Mouse (Mus musculus): Measurements from ENCODE around the gene Gm44511. TPM values are rescaled to one million over a fixed set of nuclear protein-coding genes. Genes with fewer than 3 reads are reported as not detected.
A peak's percentile ranks its signal among the peaks of the same experiment; 100 is the strongest.

Gm44511 gene
- total RNA-seq (2014; rRNA removed) (not detected in 2 replicates), polyA plus RNA-seq (2015; fragmentation: Nextera tagmentation; extraction: Ambion mirVana) (not detected in 2 replicates)

DNA sequence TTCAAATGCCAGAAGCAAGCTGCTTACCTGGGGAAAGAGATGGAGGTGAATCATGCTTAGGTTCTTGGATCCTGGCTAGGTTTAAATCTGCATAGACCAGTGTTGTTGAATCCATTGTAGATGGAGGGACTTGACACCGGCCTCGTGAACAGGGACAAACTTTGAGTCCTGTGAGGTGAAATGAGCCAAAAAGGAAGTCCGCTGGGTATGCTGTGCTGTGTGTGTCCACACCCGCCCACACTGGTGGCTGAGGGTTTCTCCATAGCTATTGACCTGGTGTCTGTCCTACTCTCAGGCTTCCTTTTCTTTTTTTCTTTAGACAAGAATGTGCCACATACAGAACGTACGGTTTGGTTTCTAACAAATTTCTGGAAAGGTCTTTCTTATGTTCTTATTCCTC lies at the start of gene Gm44511, which contains the start of gene Klrb1b:
Gene Gm44511 (minus strand): TSS at position 184 of the 400 bp plus-strand sequence.
Gene Klrb1b (minus strand): TSS at position 200 of the 400 bp plus-strand sequence.
- Histone ChIP-seq H3K9ac (replicated peaks; ENCODE audit: low read length) (no peak within 1 kb of the TSS), H3K4me2 (ENCODE audit: low read depth, low read length) (no peak within 1 kb of the TSS), H3K27ac (no peak within 1 kb of the TSS), H3K36me3 (ENCODE audit: insufficient read depth, low read length) (no peaks in the 10 kb centered on the region), H3K9me3 (ENCODE audit: low read length) (no peaks in the 10 kb centered on the region), H3K27me3 (ENCODE audit: insufficient read depth, low read length) (no peaks in the 10 kb centered on the region), H3K4me1 (ENCODE audit: insufficient read depth, low read length) (no peaks in the 10 kb centered on the region), H3K4me3 (ENCODE audit: low read length) (no peak within 1 kb of the TSS)
- TF ChIP-seq CTCF (IDR thresholded peaks at IDR 0.05; ENCODE audit: low read depth) = no peak
- 84% methylated on average over 6 of the region's 6 CpGs for WGBS
- no peak for DNase-seq (ENCODE audit: low spot score)
- ATAC-seq = no peak

DNA sequence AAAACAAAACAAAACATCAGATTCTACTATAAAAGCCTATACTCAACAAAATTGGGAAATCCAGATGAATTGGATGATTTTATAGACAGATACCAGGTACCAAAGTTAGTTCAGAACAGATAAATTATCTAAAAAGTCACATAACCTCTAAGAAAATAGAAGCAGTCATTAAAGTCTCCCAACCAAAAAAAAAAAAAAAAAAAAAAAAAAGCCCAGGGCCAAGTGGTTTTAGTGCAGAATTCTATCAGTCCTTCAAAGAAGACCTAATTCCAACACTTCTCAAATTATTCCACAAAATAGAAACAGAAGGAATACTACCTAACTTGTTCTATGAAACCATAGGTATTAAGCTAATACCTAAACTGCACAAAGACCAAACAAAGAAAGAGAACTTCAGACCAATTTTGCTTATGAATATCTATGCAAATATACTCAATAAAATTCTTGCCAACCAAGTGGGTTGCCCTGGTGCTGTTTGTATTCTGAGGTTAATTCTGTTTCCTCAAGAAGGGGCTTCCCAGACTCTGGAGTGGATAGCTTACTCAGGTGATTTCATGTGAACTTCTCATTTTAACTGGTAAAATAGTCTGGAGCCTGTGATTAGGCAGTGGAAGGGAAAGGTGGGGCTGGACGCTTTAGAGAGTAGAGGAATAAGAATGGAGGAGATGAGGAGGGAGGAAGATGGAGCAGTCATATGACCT lies 45.9 kb upstream of the Gm44511 start:
- no peaks in the 10 kb centered on the region for H3K4me1 ChIP-seq (ENCODE audit: insufficient read depth, low read length)
- ATAC-seq (no peak), DNase-seq (ENCODE audit: low spot score) (no peak)
- no peak overlapping the region for H3K4me3 ChIP-seq (ENCODE audit: low read length)
- H3K9ac ChIP-seq (replicated peaks; ENCODE audit: low read length) = no peak overlapping the region
- no peaks in the 10 kb centered on the region for H3K9me3 ChIP-seq (ENCODE audit: low read length)
- no peak for TF ChIP-seq CTCF (IDR thresholded peaks at IDR 0.05; ENCODE audit: low read depth)
- no peak overlapping the region for H3K27ac ChIP-seq
- no peak overlapping the region for H3K4me2 ChIP-seq (ENCODE audit: low read depth, low read length)
- 91% methylated on average over 1 of the region's 1 CpGs for WGBS
- no peaks in the 10 kb centered on the region for H3K27me3 ChIP-seq (ENCODE audit: insufficient read depth, low read length)
- H3K36me3 ChIP-seq (ENCODE audit: insufficient read depth, low read length) = no peaks in the 10 kb centered on the region

DNA sequence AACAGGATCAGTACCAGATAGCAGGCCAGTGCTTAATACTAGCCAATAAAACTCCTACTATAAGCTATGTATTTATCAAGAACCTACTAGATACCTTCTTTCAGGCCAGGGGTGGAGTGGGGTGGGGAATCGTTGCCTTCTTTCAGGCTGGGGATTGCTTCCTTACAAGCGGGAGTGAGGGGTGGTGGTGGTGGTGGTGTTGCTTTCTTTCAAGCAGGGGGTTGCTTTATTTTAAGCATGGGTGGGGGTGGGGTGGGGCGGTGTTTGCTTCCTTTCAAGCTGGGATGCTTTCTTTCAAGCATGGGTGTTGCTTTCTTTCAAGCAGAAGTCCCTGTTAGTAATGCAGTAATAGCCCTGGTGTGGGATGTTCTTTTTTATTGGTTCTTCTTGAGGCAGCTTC lies 42.7 kb upstream of the Gm44511 start:
- TF ChIP-seq CTCF (IDR thresholded peaks at IDR 0.05; ENCODE audit: low read depth) = no peak
- Histone ChIP-seq H3K4me1 (ENCODE audit: insufficient read depth, low read length) (no peaks in the 10 kb centered on the region), H3K4me2 (ENCODE audit: low read depth, low read length) (no peak overlapping the region), H3K27ac (no peak overlapping the region), H3K9ac (replicated peaks; ENCODE audit: low read length) (no peak overlapping the region), H3K9me3 (ENCODE audit: low read length) (no peaks in the 10 kb centered on the region), H3K36me3 (ENCODE audit: insufficient read depth, low read length) (no peaks in the 10 kb centered on the region), H3K4me3 (ENCODE audit: low read length) (no peak overlapping the region), H3K27me3 (ENCODE audit: insufficient read depth, low read length) (no peaks in the 10 kb centered on the region)
- WGBS = 12% methylated on average over 3 of the region's 3 CpGs
- DNase-seq (ENCODE audit: low spot score) (no peak), ATAC-seq (no peak)

DNA sequence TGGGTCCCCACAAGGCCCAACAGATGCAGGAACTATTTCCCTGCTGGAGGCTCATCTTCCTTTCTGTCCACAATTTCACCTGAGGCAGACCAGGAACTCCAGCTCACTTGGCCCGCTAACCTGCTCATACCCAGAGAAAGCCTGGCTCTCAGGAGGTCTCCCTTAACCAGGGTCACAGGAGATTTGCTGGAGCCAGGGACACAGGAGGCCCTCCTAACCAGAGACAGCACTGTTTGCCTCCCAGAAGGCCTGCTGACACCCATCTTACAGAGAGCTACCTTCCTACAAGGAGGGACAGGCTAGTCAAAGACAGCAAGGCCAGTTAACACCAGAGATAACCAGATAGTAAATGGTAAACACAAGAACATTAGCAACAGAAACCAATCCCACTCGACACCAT lies 31.9 kb upstream of the Gm44511 start:
- Histone ChIP-seq H3K4me2 (ENCODE audit: low read depth, low read length) (no peak overlapping the region), H3K9ac (replicated peaks; ENCODE audit: low read length) (no peak overlapping the region), H3K4me3 (ENCODE audit: low read length) (no peak overlapping the region), H3K27ac (no peak overlapping the region), H3K36me3 (ENCODE audit: insufficient read depth, low read length) (no peaks in the 10 kb centered on the region), H3K9me3 (ENCODE audit: low read length) (no peaks in the 10 kb centered on the region), H3K4me1 (ENCODE audit: insufficient read depth, low read length) (no peaks in the 10 kb centered on the region), H3K27me3 (ENCODE audit: insufficient read depth, low read length) (no peaks in the 10 kb centered on the region)
- TF ChIP-seq CTCF (IDR thresholded peaks at IDR 0.05; ENCODE audit: low read depth) = no peak
- ATAC-seq (no peak), DNase-seq (ENCODE audit: low spot score) (no peak)
- 92% methylated on average over 2 of the region's 2 CpGs for WGBS

DNA sequence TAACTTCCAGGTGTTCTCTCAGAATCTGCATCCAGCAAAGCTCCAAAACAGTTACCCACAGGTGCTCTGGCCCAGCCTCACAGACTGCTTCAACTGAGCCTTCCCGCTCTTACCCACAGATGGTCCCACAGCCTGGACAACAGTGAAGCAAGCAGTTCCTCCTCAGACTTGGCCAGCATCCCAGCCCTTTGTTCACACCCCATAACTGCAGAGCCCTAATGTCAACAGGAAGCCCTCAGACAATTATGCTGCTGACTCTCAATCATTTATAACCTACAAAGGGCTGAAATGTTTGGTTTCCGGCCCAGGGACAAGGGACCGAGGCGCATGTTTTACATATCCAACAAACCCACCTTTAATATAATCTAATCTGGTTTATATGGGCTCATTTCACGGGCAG lies 30.1 kb upstream of the Gm44511 start:
- H3K36me3 ChIP-seq (ENCODE audit: insufficient read depth, low read length) = no peaks in the 10 kb centered on the region
- H3K9me3 ChIP-seq (ENCODE audit: low read length) = no peaks in the 10 kb centered on the region
- ATAC-seq (peak; percentile 82), DNase-seq (ENCODE audit: low spot score) (peak; percentile 67)
- 40% methylated on average over 5 of the region's 5 CpGs for WGBS
- H3K9ac ChIP-seq (replicated peaks; ENCODE audit: low read length) = no peak overlapping the region
- H3K27ac ChIP-seq = no peak overlapping the region
- H3K27me3 ChIP-seq (ENCODE audit: insufficient read depth, low read length) = no peaks in the 10 kb centered on the region
- no peaks in the 10 kb centered on the region for H3K4me1 ChIP-seq (ENCODE audit: insufficient read depth, low read length)
- no peak for TF ChIP-seq CTCF (IDR thresholded peaks at IDR 0.05; ENCODE audit: low read depth)
- H3K4me2 ChIP-seq (ENCODE audit: low read depth, low read length) = no peak overlapping the region
- H3K4me3 ChIP-seq (ENCODE audit: low read length) = no peak overlapping the region

DNA sequence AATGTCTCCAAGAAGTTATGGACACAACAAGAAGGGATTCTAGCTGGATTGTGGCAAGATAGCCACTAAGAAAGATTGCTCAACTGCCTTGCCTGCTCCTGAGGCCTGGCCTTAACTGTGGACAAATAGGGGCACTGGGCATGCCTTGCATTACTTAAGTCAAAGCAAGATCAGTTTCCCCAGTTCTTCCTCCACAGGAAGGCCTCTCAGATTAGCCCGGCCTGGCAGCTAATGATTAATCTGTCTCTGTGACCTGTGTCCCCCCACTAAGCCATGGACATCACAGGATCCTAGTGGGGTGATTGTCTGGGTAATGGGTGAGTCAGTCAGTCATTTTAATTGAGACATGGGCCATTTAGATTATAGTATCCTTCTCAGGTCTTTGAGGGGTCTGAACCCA lies 29.4 kb upstream of the Gm44511 start:
- no peaks in the 10 kb centered on the region for H3K36me3 ChIP-seq (ENCODE audit: insufficient read depth, low read length)
- no peak overlapping the region for H3K9ac ChIP-seq (replicated peaks; ENCODE audit: low read length)
- DNase-seq (ENCODE audit: low spot score) = no peak
- no peaks in the 10 kb centered on the region for H3K9me3 ChIP-seq (ENCODE audit: low read length)
- no peak for ATAC-seq
- H3K27me3 ChIP-seq (ENCODE audit: insufficient read depth, low read length) = no peaks in the 10 kb centered on the region
- no peak overlapping the region for H3K4me2 ChIP-seq (ENCODE audit: low read depth, low read length)
- 76% methylated on average over 1 of the region's 1 CpGs for WGBS
- TF ChIP-seq CTCF (IDR thresholded peaks at IDR 0.05; ENCODE audit: low read depth) = no peak
- H3K4me3 ChIP-seq (ENCODE audit: low read length) = no peak overlapping the region
- no peak overlapping the region for H3K27ac ChIP-seq
- no peaks in the 10 kb centered on the region for H3K4me1 ChIP-seq (ENCODE audit: insufficient read depth, low read length)

DNA sequence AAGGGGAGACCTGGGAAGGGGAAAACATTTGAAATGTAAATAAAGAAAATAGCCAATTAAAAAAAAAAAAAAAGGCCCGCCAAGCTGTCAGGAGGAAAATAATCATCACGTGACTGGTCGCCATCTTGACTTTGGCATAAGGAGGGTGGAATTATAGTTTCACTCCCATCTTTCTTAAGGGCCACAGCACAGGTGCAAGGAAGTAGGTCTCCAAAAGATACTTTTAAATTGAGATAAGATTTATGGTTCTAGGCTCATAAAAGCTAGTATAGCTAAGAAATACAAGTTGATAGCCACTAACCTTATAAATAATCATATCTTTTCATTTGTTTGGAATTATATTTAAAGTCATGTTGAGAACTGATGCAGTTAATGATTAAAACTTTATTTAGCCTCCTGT lies 28.8 kb upstream of the Gm44511 start:
- no peak overlapping the region for H3K4me2 ChIP-seq (ENCODE audit: low read depth, low read length)
- H3K4me1 ChIP-seq (ENCODE audit: insufficient read depth, low read length) = no peaks in the 10 kb centered on the region
- WGBS = 98% methylated on average over 3 of the region's 3 CpGs
- H3K36me3 ChIP-seq (ENCODE audit: insufficient read depth, low read length) = no peaks in the 10 kb centered on the region
- no peaks in the 10 kb centered on the region for H3K27me3 ChIP-seq (ENCODE audit: insufficient read depth, low read length)
- DNase-seq (ENCODE audit: low spot score) (no peak), ATAC-seq (no peak)
- no peak overlapping the region for H3K27ac ChIP-seq
- H3K9ac ChIP-seq (replicated peaks; ENCODE audit: low read length) = no peak overlapping the region
- H3K9me3 ChIP-seq (ENCODE audit: low read length) = no peaks in the 10 kb centered on the region
- no peak for TF ChIP-seq CTCF (IDR thresholded peaks at IDR 0.05; ENCODE audit: low read depth)
- H3K4me3 ChIP-seq (ENCODE audit: low read length) = no peak overlapping the region

Measured in hindbrain, postnatal 0 days (tissue).